Mouse (Mus musculus) CD4-positive, CD25-positive, alpha-beta regulatory T cell, adult 4 months (primary cell): ENCODE results near the gene Clybl. TPM values are rescaled to one million over a fixed set of nuclear protein-coding genes. Genes with fewer than 3 reads are reported as not detected.

Experiments used
- ATAC-seq: one replicate; pipeline ENCODE4 v1.8.0; 2017
- polyA plus RNA-seq, 2 experiments: library from polyadenylated mRNA; unstranded; fragments of 100-300 nt; shearing (Covaris generic); gene quantifications; one replicate each; pipeline ENCODE4 v1.2.1; 2017

Clybl gene
- polyA plus RNA-seq, 2 experiments from 2014 or later, result 10.5 to 13.7 TPM

- no peak for ATAC-seq
These were observed 185.9 kb downstream of the Clybl start for GRCm38 (mm10) chr14:122367252-122367868.

- no peak for ATAC-seq
These were observed 186.4 kb downstream of the Clybl start for GRCm38 (mm10) chr14:122367882-122368418.

GRCm38 (mm10) chr14:122368501-122368900 is 187.0 kb downstream of the Clybl start:
- no peak for ATAC-seq

GRCm38 (mm10) chr14:122371979-122372378 is 190.5 kb downstream of the Clybl start:
- no peak for ATAC-seq

GRCm38 (mm10) chr14:122373458-122373857 is 192.0 kb downstream of the Clybl start:
- ATAC-seq, result no peak

GRCm38 (mm10) chr14:122374285-122374997 is 192.9 kb downstream of the Clybl start:
- no peak for ATAC-seq

- no peak for ATAC-seq
These were observed 193.7 kb downstream of the Clybl start for GRCm38 (mm10) chr14:122375070-122375811.

- no peak for ATAC-seq
These were observed 195.1 kb downstream of the Clybl start for GRCm38 (mm10) chr14:122376482-122377143.

GRCm38 (mm10) chr14:122377681-122378080 is 196.2 kb downstream of the Clybl start:
- no peak for ATAC-seq

- no peak for ATAC-seq
These were observed 197.6 kb downstream of the Clybl start for GRCm38 (mm10) chr14:122379076-122379475.

- ATAC-seq, result no peak
These were observed 198.5 kb downstream of the Clybl start for GRCm38 (mm10) chr14:122379996-122380395.

- no peak for ATAC-seq
These were observed 199.7 kb downstream of the Clybl start for GRCm38 (mm10) chr14:122380896-122381845.

GRCm38 (mm10) chr14:122382281-122382680 is 200.8 kb downstream of the Clybl start:
- ATAC-seq, result no peak

GRCm38 (mm10) chr14:122383931-122384330 is 202.4 kb downstream of the Clybl start:
- ATAC-seq, result no peak

GRCm38 (mm10) chr14:122384447-122385237 is 203.1 kb downstream of the Clybl start:
- no peak for ATAC-seq

- no peak for ATAC-seq
These were observed 203.7 kb downstream of the Clybl start for GRCm38 (mm10) chr14:122385238-122385534.

- ATAC-seq, result no peak
These were observed 204.3 kb downstream of the Clybl start for GRCm38 (mm10) chr14:122385758-122386157.

GRCm38 (mm10) chr14:122386281-122387130 is 205.0 kb downstream of the Clybl start:
- no peak for ATAC-seq

GRCm38 (mm10) chr14:122387781-122388180 is 206.3 kb downstream of the Clybl start:
- ATAC-seq, result no peak
